Mouse (Mus musculus) G1E-ER4 (cell line): ENCODE data around the gene Ccdc115. TPM values are rescaled to one million over a fixed set of nuclear protein-coding genes. Genes with fewer than 3 reads are reported as not detected.

Experiments
- GATA1 ChIP-seq: IDR thresholded peaks from one replicate; pipeline ENCODE4 v1.8.0; 2012; ENCODE audit warnings: low read length, inconsistent platforms
- polyA plus RNA-seq: library from polyadenylated mRNA; stranded (reverse); fragments of >175 nt; gene quantifications from 2 replicates; pipeline ENCODE4 v1.2.3, GENCODE M21; 2012

Gene Ccdc115
- 42.9 and 60.3 TPM in 2 replicates for polyA plus RNA-seq

DNA sequence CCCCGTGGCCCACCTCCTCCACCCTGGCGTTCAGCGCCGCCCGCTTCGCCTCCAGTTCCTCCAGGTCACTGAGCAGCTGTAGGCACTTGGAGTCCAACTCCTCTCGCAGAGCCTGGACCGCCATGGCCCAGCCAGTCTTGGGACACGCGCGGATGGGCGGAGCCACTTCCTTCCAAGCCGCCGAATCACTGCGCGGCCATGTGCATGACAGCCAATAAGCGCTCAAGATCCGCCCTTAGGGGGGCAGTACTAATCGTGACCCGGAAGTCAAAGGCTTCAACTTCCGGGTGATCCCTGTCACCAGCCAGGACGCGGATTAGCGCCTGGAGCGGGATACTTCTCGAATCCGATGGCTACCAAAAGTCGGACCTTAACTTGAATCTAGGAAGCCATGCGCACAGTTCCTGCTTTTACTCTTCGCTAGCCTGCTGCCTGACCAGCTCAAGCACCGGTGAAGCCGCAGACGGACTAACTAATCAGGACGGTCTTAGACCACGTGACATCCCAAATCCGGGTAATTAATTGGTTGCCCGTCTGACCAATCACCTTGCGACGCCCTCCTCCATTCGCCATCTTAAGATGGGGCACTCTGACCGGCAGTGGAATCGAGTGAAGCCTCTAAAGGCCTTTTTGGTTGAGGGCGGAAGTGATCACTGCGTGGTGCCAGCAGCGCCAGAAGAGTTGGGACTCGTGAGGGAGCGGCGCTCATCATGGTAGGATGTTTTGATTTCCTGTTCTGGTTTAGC lies at the start of gene Ccdc115, which contains the start of gene Imp4:
TSS of gene Ccdc115 (minus strand) at position 458 of the 746 bp plus-strand sequence.
TSS of gene Imp4 (plus strand) at position 637 of the 746 bp plus-strand sequence.
- no peak for TF ChIP-seq GATA1

DNA sequence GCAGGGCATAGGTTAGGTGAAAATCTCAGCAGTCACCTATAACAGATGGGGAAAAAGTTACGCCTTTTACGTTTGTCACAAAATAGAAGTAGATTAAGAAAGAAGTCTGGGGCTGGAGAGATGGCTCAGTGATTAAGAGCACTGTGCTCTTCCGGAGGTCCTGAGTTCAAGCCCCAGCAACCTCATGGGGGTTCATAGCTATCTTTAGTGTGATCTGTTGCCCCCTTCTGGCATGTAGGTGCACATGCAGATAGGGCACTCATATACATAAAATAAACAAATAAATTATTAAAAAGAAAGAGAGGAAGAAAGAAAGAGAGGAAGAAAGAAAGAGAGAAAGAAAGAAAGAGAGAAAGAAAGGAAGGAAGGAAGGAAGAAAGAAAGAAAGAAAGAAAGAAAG lies 47.9 kb upstream of the Ccdc115 start:
- TF ChIP-seq GATA1: no peak

DNA sequence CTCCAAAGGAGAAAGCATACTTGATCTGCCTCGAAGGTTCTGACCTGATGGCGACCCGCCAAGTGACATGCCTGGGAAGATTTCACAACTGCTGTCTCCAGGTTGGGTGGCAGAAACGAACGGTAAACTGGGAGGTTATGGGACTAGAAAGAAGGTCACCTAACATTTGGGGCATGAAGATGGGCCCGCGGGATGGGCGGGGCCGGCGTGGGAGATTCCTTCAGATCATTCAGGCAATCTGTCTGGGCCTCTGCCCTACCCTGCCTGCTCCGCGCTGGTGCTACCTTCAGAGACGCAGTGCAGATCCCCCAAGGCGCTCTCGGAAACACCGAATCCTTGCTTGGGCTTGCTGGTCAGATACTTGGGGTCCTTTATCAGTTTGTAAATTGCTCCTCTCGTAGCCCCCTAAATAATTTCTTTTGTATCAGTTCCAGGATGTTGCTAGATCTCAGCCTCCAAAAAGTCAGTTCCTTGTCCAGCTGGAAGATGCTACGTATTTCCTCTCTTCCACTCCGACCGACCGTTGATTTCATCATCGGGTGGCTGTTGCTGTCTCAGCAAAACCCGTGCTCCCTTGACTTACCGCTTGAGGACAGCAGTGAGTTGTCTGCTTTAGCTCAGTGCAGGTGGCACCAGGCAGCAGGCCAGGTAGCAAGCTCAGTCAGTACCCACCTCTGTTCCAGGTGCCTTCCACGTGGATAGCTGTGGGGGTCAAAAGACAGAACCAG lies 46.2 kb upstream of the Ccdc115 start:
- no peak for TF ChIP-seq GATA1

DNA sequence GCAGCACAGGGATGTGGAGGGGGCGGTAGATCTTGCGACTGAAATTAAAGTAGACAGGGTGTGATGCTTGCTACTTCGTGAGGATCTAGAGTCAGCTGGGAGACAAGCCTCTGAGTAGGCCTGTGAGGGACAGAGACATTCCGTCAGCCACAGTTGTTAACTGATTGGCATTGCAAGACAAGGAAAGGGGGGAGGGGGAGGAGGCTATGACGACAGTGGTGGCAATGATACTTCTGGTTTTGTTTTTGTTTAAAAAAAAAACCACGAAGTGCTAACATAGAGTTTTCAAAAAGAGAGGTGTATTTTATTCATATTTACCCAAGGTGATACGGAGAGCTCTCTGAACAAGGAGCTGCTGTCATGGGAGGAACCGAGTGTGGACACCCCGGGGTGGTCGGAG lies 45.0 kb upstream of the Ccdc115 start:
- no peak for TF ChIP-seq GATA1

DNA sequence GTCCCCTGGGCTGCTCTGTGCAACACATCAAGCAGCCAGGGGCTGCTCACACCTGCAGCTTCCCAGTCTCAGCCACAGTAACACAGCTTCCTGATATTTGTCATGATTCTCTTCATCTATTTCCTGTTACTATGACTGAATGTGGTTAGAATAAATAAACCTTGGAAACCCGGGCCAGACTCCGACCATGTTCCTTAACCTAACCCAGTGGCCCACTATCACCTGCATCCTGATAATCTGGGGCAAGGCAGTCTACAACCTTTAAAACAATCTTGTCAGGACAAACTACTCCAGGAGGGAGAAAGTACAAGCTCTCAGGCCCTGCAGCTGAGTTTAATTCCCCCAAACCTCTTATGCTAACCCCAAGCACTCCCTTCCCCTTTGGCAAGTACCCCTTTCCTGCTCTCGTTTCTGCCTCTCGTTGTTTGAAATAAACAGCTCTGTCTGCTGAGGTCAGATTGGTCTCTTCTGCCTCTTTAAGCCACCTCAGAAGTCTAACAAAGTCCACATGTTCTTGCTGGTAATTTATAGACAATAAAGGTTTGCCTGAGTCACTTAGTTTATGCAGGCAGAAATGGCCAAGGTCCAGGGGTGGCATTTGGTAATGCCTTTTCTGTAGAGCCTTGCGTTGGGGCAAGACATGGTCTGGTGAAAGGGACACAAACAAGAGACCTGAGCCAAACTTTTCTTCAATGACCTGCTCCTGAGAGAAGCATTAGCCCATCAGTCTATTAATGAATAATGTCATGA lies 42.6 kb upstream of the Ccdc115 start:
- TF ChIP-seq GATA1: no peak

DNA sequence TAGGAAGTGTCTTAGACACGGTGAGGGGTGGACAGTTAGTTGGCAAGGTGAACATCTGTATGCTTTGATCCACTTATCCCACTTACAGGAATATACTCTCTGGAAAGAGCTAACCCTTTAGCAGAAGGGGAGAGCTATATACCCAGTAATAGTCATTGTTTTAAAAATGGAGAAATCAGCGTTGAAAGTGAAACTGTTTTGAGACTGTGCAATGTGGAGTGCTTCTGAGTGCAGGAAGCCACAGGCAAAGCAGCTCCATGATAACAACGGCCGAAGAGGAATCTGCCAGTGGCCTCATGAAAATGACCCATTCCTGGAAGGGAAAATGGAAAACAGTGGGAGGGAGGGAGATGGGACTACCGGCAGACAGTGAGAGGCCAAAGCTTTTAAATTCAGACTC lies 41.3 kb upstream of the Ccdc115 start:
- TF ChIP-seq GATA1: no peak

DNA sequence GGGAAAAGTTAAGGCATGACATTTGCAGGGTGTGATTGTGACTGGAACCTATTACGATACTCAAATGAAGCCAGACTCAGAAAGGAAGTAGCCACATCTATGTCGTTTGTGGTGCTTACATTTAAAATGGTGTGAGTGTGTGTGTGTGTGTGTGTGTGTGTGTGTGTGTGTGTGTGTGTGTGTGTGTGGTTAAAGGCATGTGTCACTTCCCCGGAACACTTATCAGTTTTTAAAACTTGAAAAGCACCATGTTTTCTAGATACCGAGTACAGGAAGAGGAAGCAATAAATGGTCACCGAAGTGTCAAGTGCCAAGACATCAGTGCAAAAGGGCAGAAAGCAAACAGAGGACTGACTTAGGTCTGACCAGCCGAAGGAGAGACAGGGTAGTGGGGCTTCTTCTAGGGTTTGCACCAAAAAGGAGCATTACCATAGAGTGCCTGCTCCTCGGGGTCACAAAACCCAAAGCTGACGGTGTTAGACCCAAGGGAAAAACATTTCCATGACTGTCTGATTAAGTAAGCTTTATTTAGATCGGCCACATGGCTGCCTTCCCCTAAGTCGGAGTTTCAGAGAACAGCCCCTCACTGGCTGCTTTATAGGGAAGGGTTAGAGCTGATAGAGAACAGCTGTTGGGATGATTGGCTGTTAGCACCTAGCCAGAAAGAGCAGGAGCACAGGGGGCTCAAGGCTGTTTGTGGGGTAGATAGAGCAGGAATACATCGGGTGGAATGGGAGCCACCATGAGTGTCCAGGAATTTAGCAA lies 39.6 kb upstream of the Ccdc115 start:
- no peak for TF ChIP-seq GATA1

DNA sequence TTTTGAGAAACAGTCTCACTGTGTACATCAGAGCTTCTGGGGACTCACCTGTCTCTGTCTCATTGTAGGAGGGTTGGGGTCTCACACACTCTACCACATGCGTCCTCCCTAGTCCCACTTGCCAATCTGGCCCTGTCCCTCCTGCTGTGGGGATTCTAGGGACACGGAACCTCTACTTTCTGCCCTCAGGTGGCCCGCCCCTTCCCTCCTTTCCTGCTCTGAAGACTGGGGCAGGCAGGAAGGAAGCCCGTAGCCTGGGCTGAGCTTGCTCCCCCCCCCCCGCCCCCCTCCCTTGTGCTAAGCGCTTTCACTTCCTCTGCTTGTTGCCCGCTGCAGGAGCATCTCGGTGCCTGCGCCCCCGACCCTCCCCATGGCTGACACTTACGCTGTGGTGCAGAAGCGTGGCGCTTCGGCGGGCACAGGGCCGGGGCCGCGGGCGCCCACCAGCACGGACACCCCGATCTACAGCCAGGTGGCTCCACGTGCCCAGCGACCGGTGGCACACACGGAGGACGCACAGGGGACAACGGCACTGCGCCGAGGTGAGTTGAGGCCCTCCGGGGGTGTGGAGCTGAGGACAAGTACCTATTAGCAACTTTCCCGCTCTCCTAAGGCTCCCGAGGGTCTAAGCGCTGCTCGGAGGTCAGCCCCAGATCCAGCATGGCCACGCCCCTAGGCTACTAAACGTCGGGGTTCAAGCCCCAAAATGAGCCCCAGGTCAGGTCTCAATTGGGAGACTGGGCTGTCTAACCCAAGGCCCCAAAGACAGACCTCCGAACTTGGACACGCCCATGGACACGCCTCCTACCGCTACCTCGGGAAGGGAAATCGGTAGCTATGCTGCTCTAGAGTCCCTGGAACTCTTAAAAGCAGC lies 33.2 kb upstream of the Ccdc115 start:
- TF ChIP-seq GATA1: no peak

DNA sequence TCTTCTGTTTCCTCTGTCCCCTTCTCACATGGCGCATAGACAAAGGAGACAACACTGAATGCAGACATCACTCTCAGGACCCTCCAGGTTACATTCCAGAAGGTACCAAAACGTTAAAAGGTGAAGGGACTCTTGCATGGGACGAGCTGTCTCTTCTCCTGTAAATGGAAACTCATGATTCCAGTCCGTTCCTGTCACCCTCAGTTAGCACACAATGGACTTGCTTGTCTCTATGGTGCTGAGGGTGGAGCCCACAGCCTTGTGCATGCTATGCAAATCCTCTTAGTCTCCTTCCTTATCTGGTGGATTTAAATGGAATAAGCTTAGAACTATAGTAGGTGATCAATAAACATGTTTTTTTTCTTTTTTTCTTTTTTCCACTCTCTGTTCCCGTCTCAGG lies 30.3 kb upstream of the Ccdc115 start:
- TF ChIP-seq GATA1: no peak

DNA sequence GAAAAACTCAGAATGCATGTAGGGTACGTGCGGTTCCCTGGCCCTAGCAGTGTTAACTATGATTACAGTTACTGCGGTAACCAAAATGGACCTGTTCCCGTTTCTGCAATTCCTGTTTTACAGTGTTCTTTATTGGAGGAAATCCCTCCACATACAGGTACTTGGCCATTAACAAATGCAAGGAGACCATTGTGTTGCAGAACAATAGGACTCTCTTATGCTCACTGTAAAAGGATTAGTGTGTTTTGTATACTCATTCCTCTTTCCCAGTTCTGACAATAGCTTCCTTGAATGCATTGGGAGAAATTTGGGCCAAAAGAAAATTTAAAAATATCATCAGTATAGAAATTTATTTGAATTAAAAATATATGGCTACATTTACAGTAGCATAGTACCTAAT lies 29.0 kb upstream of the Ccdc115 start:
- TF ChIP-seq GATA1: no peak

DNA sequence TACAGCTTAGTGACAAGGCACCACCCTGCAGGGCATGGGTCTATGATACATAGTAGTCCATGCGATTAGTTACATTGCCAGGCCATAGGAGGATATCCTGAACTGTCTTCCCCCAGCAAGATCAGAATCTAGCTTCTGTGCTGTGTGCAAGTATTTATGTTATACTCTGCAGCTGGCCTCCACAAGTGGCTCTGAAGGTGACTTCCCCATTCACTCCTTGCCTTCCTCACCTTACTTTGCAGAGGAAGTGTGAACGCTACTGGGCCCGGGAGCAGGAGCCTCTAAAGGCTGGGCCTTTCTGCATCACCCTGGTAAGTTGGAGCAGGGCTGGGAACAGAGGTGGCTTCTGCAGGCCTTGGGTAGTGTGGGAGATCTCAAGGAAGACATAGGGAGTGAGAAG lies 28.6 kb upstream of the Ccdc115 start:
- TF ChIP-seq GATA1: no peak

DNA sequence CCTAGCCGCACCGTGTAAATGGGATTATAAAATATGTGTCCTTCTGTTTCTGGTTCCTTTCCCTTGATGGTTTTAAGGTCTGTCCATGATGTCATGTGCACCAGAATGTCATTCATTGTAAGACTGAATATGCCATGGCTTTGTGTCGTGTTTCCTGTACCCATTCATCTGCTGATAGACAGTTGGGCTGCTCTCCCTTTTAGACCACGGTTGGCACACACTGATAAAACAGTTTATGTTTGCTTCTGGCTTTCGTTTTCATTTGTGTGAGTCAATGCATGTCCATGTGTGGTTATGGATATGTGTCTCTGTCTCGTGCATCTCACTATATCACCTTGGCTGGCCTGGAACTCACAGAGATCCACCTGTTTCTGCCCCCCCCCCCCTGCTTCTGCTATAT lies 26.0 kb upstream of the Ccdc115 start:
- no peak for TF ChIP-seq GATA1

DNA sequence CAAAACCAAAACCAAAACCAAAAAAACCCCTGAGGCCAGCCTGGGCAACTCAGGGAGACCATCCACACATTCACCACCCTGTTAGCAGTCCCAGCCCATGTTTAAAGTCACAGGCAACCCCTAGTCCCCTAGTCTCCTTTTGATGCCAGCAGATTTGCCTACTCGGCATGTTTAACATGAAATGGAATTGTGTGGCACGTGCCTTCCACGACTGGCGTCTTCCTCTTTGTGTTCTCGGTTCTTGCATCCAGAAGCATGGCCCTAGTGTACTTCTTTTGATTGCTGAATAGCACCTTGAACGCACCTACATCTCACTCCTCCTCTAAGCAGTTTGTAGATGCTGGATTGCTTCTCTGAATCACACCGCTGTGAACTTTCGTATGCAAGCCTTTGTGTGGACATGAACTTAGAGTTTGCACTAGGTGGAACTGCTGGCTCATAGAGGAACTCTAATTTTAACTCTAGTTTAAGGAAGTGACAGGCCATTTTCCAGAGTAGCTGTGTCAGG lies 24.9 kb upstream of the Ccdc115 start:
- TF ChIP-seq GATA1: no peak

DNA sequence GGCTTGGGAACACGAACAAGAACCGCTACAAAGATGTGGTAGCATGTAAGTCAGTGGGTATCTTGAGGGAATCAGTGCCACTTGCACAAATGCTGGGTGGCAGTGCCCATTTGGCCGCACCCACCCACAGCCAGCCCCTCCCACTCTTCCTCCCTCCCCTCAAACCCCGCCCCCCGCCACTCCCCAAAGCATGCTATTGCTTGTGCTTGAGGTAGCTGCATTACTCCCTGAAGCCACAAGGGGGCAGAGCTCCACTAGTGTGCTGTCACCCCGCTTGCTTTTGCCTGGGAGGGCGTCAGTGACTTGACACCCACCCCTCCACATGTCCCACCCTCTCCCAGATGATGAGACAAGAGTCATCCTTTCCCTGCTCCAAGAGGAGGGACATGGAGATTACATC lies 23.3 kb upstream of the Ccdc115 start:
- no peak for TF ChIP-seq GATA1

DNA sequence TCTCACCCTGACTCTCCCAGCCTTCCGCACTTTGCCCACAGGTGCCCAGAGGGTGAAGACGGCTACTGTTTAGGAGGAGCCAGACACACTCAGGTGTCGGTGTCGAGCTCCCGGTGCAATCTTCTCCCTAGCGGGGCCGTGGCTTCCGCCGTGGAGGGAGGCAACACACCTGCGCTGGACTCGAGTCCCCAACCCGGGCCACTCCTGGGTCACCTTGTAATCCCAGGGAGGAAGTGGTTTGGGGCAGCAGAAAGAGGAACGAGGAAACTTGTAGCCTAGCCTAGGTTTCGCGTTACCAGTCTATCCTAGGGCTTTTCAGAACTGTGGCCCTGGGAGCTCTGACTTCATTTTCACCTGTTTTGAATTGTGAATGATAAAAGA lies 20.6 kb upstream of the Ccdc115 start:
- no peak for TF ChIP-seq GATA1
